Mouse (Mus musculus): Measurements from ENCODE around the gene Eya3. TPM values are rescaled to one million over a fixed set of nuclear protein-coding genes. Genes with fewer than 3 reads are reported as not detected.
A peak's percentile ranks its signal among the peaks of the same experiment; 100 is the strongest.

The Eya3 gene
- polyA plus RNA-seq, 1 experiment from 2014 or later: 33.4 TPM

DNA sequence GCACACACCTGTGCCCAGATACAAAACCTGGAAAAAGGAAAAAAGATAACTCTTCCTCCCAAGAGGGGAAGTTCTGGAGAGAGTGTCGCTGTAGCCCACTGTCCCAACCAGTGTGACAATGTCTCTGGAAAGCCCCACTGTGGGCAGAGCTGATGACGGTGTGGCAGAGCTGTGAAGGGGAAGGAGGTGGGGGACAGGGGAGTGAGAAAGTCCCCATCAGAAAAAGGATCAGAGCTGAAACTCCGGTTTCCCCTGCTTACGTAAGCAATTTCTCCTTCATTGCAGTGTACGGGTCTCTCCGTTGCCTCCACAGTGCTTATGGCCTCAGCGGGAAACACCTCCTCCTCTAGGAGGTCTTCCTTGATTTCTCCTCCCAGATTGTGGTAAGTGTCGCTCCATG is 27.5 kb upstream of the Eya3 start:
- ATAC-seq (replicated peaks; ENCODE audit: low FRiP score): no peak
- Histone ChIP-seq H3K9ac (no peak overlapping the region), H3K36me3 (no peaks in the 10 kb centered on the region), H3K4me3 (replicated peaks) (no peak overlapping the region), H3K4me2 (no peak overlapping the region), H3K9me3 (replicated peaks) (no peaks in the 10 kb centered on the region), H3K27ac (no peak overlapping the region), H3K27me3 (no peaks in the 10 kb centered on the region), H3K4me1 (no peaks in the 10 kb centered on the region)
- 84% methylated on average over 8 of the region's 8 CpGs for WGBS

DNA sequence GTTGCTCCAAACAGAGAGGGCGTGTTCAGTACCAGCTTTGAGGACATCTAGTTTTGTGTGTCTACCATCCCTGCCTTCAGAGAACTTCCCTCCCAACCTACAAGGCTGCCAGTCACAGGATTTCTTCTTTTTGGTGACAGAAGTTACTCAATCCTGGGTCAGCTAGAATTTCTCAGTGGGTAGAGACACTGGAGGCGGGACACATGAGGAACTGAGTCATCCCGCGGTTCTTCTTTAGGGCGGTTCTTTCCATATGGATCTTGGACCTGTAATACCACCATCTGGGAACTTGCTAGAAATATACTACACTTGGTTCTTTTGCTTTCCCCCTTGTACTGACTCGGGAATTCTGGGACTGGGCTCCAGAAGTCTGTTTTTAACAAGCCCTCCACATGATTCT is 20.9 kb upstream of the Eya3 start:
- H3K36me3 ChIP-seq: no peaks in the 10 kb centered on the region
- H3K4me3 ChIP-seq (replicated peaks): no peak overlapping the region
- H3K27me3 ChIP-seq: no peaks in the 10 kb centered on the region
- 90% methylated on average over 6 of the region's 6 CpGs for WGBS
- H3K9me3 ChIP-seq (replicated peaks): no peaks in the 10 kb centered on the region
- H3K27ac ChIP-seq: no peak overlapping the region
- ATAC-seq (replicated peaks; ENCODE audit: low FRiP score): no peak
- H3K9ac ChIP-seq: no peak overlapping the region
- no peaks in the 10 kb centered on the region for H3K4me1 ChIP-seq
- no peak overlapping the region for H3K4me2 ChIP-seq

DNA sequence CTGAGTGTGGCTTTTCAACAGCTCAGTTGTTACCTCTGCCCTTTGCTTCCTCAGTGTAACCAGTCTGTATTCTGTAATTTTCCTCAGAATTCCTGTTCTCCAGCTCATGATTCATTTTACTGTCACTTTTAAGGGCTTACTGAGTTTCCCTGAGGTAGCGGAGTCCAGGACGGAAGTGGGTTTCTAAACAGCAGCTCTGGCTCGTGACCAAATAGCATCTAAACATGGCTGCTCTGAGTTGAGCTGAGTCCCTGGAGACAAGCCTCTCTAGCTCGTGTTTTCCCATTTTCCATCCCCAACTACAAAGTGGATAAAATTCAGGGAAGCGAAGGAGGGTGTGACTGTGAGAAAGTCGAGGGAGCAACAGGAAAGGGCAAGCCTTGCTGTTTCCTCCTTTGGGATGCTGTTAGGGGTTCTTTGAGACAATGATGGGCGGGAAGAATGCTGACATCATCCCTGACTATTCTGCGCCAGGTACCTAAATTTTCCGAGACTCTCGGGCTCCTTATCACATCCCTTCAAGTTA is 19.9 kb upstream of the Eya3 start:
- H3K27ac ChIP-seq: no peak overlapping the region
- ATAC-seq (replicated peaks; ENCODE audit: low FRiP score): no peak
- H3K4me3 ChIP-seq (replicated peaks): no peak overlapping the region
- no peaks in the 10 kb centered on the region for H3K27me3 ChIP-seq
- no peaks in the 10 kb centered on the region for H3K9me3 ChIP-seq (replicated peaks)
- no peak overlapping the region for H3K9ac ChIP-seq
- H3K4me2 ChIP-seq: no peak overlapping the region
- no peaks in the 10 kb centered on the region for H3K36me3 ChIP-seq
- H3K4me1 ChIP-seq: no peaks in the 10 kb centered on the region
- 79% methylated on average over 10 of the region's 10 CpGs for WGBS

DNA sequence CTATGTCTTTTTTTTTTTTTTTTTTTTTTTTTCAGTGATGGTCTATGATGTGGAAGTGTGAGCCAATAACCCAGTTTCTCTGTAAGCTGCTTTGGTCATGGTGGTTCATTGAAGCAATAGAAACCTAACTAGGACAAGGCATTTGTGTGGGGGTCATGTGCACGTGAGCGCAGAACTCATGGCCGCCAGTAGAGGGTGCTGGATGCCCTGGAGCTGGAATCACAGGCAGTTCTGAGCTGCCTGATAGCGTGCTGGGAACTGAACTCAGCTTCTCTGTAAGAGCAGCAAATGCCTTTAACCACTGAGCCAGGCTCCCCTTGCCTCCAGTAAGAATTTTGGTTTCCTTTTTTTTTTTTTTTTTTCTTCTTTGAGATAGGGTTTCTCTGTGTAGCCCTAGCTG is 18.7 kb upstream of the Eya3 start:
- 91% methylated on average over 4 of the region's 4 CpGs for WGBS

DNA sequence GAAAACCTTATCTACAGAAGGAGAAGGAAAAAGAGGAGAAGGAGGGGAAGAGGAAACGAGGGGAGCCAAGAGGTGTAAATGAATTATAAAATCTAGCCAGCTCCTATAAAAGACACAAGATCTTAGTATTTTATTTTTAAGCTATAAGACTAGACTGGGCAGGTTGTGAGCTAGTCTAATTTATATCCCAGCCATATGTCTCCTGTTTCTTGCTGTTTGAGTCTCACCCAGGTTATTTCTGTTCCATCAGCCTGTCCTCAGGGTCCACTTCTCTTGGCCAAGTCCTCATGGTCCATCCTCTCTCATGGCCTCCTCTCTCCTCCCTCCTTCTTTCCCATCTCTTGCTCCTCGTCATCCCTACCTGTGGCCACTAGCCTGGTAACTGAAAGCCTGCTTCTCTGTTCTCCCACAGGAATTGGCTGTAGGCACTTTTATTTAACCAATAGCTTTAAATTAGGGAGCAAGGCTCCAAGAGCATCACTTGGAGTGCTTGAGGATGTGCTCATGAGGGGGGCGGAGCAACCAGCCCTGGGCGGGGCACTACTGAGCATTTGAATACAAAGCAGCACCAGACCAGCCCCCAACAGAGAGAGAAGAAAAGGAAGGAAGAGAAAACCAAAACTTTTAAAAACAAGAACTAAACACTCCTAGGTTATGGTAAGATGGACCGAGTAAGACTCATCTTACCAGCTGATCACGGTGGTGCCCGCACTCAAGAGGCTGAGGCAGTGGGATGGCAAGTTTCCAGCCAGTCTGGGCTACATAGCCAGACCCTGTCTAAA is 17.3 kb upstream of the Eya3 start:
- Histone ChIP-seq H3K27ac (no peak overlapping the region), H3K4me3 (replicated peaks) (no peak overlapping the region), H3K9ac (no peak overlapping the region), H3K9me3 (replicated peaks) (no peaks in the 10 kb centered on the region), H3K27me3 (no peaks in the 10 kb centered on the region), H3K36me3 (no peaks in the 10 kb centered on the region), H3K4me2 (no peak overlapping the region), H3K4me1 (no peaks in the 10 kb centered on the region)
- ATAC-seq (replicated peaks; ENCODE audit: low FRiP score): no peak
- WGBS: 73% methylated on average over 7 of the region's 7 CpGs

More for the DNA sequence above, 18.7 kb upstream of the Eya3 start:
- no peak for ATAC-seq (replicated peaks; ENCODE audit: low FRiP score)
- Histone ChIP-seq H3K27ac (no peak overlapping the region), H3K9ac (no peak overlapping the region), H3K4me1 (no peaks in the 10 kb centered on the region), H3K27me3 (no peaks in the 10 kb centered on the region), H3K9me3 (replicated peaks) (no peaks in the 10 kb centered on the region), H3K4me3 (replicated peaks) (no peak overlapping the region), H3K36me3 (no peaks in the 10 kb centered on the region), H3K4me2 (no peak overlapping the region)

DNA sequence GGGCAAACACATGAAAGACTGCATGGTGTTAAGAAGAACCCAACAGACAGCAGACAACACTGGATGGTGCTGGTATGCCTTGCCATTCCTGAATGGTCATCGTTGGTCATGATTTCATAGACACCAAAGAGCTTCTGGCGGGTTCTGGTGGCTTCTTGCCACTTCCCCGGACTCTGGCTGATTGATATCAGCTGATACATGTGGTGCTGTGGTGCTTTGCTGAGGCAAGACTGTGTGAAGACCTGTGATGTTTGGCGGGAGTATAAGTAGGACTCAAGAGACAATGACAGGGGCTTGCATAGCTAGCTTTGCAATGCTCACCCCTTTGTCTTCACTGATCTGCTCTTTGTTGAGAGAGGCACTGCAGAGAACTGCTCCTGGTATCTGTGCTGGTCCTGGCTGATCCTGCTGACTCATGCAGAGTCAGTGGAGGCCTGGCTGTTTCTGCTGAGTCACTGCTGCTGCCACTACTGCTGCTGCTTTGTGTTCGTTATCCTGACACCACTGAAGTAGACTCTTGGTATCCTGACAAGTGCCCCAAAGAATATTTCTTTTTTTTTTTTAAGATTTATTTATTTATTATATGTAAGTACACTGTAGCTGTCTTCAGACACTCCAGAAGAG is 14.6 kb upstream of the Eya3 start:
- whole genome bisulfite sequencing: 80% methylated on average over 5 of the region's 5 CpGs
- no peak overlapping the region for H3K4me2 ChIP-seq
- H3K9ac ChIP-seq: no peak overlapping the region
- H3K4me1 ChIP-seq: no peaks in the 10 kb centered on the region
- no peak for ATAC-seq (replicated peaks; ENCODE audit: low FRiP score)
- no peaks in the 10 kb centered on the region for H3K27me3 ChIP-seq
- H3K36me3 ChIP-seq: no peaks in the 10 kb centered on the region
- no peak overlapping the region for H3K27ac ChIP-seq
- no peak overlapping the region for H3K4me3 ChIP-seq (replicated peaks)
- no peaks in the 10 kb centered on the region for H3K9me3 ChIP-seq (replicated peaks)

DNA sequence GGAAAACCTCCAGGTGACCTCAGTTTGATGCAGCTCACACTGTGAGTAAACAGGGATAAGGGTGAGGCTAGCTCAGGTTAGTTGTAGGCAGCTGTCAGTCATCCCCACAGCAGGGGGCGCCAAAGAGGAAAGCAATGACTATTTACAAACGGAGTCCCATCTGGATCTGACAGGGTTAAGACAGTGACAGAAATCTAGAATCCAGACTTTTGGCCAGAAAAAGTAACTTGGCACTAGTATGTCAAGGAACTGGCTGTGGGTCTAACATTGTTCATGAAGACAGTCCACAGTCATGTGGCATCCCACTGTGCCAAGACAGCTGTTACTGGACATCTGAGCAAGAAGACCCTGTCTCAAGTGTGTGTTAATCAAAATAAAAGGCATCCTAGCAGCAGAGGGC is 10.0 kb upstream of the Eya3 start:
- no peak overlapping the region for H3K9ac ChIP-seq
- no peak overlapping the region for H3K4me2 ChIP-seq
- WGBS: 25% methylated on average over 2 of the region's 2 CpGs
- H3K9me3 ChIP-seq (replicated peaks): no peaks in the 10 kb centered on the region
- no peak for ATAC-seq (replicated peaks; ENCODE audit: low FRiP score)
- H3K27ac ChIP-seq: no peak overlapping the region
- no peak overlapping the region for H3K4me3 ChIP-seq (replicated peaks)
- H3K4me1 ChIP-seq: no peaks in the 10 kb centered on the region
- no peaks in the 10 kb centered on the region for H3K27me3 ChIP-seq
- no peaks in the 10 kb centered on the region for H3K36me3 ChIP-seq

DNA sequence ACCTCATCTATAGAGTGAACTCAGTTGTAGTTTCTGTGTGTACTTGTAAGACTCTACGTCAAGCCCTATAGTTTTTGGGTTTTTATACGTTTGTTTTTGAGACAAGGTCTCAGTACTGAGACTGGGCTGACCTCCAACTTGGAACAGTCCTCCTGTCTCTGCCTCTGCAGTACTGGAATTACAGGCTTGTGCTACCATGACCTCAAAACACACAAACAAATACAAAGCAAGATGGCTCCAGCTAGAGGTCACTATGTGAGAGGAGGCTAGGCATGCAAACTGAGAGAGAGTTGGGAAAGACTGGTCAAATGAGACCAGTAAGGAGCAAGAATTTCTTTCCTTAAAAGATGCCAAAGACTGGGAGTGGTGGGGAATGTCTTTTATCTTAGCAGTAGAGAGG is 2.8 kb upstream of the Eya3 start:
- H3K27me3 ChIP-seq: no peaks in the 10 kb centered on the region
- H3K4me3 ChIP-seq (replicated peaks): no peak overlapping the region
- H3K27ac ChIP-seq: no peak overlapping the region
- H3K36me3 ChIP-seq: no peaks in the 10 kb centered on the region
- no peaks in the 10 kb centered on the region for H3K9me3 ChIP-seq (replicated peaks)
- no peak for ATAC-seq (replicated peaks; ENCODE audit: low FRiP score)
- 96% methylated on average over 2 of the region's 2 CpGs for WGBS
- peaks cover 14% of the 10 kb centered on the region for H3K4me1 ChIP-seq
- no peak overlapping the region for H3K4me2 ChIP-seq
- H3K9ac ChIP-seq: no peak overlapping the region

DNA sequence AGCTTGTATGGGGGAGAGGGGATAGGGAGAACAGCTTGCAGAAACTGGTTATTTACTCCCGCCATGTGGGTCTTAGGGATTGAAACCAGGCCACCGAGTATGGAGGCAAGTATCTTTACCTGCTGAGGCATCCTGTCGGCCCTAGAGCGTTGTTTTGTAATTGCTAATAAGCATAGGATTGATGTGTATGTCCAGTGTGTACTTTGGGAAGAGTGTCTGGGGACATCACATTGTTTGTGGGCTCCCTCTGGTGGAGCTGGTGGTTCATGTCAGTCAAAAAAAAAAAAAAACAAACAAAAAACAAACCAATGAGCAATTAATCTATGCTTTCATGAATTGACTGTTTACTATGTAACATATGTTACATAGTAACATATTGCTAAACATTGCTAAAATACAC is 2.2 kb upstream of the Eya3 start:
- H3K27me3 ChIP-seq: no peaks in the 10 kb centered on the region
- H3K9me3 ChIP-seq (replicated peaks): no peaks in the 10 kb centered on the region
- H3K9ac ChIP-seq: no peak overlapping the region
- ATAC-seq (replicated peaks; ENCODE audit: low FRiP score): no peak
- H3K4me3 ChIP-seq (replicated peaks): no peak overlapping the region
- H3K27ac ChIP-seq: no peak overlapping the region
- no peak overlapping the region for H3K4me2 ChIP-seq
- H3K36me3 ChIP-seq: peaks cover 2% of the 10 kb centered on the region; the same call in 1 of the 2 replicates
- H3K4me1 ChIP-seq: peaks cover 14% of the 10 kb centered on the region
- 54% methylated on average over 4 of the region's 4 CpGs for WGBS

DNA sequence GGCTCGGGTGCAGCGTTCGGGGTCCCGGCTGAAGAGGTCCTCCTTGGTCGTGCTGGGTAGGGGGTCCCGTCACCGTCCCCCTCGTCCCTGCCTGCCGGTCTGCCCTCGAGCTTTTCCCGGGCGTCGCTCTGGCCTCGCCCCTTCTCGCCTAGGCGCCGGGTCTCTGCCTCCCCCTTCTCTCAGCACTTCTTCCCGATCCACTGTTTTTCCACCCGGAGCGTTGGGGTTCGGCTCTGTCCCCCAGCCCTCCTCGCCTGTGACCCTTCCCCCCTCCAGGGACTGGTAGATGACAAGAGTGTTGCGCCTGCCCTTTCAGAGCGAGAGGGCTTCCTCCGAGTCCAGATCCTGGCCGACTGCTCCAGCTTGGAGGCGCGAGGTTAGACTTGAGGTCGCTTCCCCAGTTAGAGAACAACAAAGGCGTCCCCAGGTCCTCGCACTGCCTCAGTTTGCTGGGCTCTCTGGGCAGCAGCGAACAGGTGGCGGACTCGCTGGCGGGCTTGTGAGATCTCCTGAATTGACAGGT is 465 bp downstream of the Eya3 start:
- H3K4me2 ChIP-seq: peak overlapping the region; percentile 78
- H3K27ac ChIP-seq: peak overlapping the region; percentile 89
- no peaks in the 10 kb centered on the region for H3K9me3 ChIP-seq (replicated peaks)
- WGBS: 0% methylated on average over 34 of the region's 35 CpGs
- peak overlapping the region; percentile 86 for H3K9ac ChIP-seq
- peaks cover 14% of the 10 kb centered on the region for H3K4me1 ChIP-seq
- H3K27me3 ChIP-seq: no peaks in the 10 kb centered on the region
- H3K36me3 ChIP-seq: peaks cover 15% of the 10 kb centered on the region
- peak overlapping the region; percentile 97 for H3K4me3 ChIP-seq (replicated peaks)
- ATAC-seq (replicated peaks; ENCODE audit: low FRiP score): peak; percentile 64; the same call in 1 of the 2 replicates

DNA sequence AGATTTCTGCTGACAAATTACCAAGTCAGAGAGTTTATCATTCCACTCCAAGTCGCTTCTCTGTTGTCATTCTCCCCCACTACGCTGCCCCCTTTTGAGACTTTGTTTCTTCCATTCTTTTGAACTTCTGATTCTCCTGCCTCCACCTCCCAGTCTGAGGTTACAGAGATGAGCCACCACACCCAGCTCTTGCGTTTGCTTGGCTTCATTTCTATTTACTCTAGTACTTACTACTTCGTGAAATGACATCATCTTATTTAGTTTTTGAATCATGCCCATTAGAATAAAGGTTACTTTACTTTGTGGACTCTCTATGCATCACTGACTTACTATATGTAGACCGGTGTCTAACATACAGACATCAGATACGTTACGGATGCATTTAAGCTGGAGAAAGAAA is 8.7 kb downstream of the Eya3 start:
- H3K9me3 ChIP-seq (replicated peaks): no peaks in the 10 kb centered on the region
- WGBS: 82% methylated on average over 7 of the region's 7 CpGs
- H3K4me2 ChIP-seq: no peak overlapping the region
- no peaks in the 10 kb centered on the region for H3K27me3 ChIP-seq
- no peak for ATAC-seq (replicated peaks; ENCODE audit: low FRiP score)
- no peaks in the 10 kb centered on the region for H3K4me1 ChIP-seq
- no peak overlapping the region for H3K9ac ChIP-seq
- H3K36me3 ChIP-seq: peaks cover 6% of the 10 kb centered on the region
- H3K27ac ChIP-seq: no peak overlapping the region
- H3K4me3 ChIP-seq (replicated peaks): no peak overlapping the region

DNA sequence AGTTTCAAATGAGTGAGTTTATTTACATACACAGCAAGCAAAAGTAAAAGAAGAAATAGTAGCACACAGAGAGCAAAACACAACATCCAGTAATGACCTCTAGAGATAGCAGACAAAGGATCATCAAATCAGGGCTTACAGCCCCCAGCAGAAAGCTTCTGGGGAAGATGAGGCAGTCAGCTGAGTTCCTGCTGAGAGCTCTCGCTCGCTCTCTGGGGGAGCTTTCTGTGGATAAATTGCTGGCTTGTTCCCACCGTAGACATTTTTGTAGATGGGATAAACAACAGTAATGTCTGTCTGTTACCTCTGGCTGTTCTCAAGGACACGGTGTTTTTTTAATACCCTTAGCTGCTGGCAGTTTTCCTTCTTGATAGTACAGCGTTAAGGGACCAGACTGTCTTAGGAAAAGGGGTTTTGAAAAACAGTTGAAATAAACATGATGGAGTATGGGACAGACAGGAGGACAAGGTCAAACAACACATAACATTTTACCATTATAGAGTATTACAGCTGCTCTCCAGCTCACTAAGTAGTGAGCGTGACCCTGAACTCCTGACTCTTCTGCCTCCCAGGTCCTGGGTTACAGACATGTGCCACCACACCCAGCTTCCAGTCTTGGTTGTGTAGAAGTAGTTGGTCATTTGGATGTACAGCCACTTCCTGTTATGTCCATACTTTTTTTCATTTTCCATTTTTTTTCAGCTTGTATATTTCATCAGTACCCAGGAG is 10.6 kb downstream of the Eya3 start:
- ATAC-seq (replicated peaks; ENCODE audit: low FRiP score): no peak
- Histone ChIP-seq H3K36me3 (peaks cover 3% of the 10 kb centered on the region; the same call in 1 of the 2 replicates), H3K4me3 (replicated peaks) (no peak overlapping the region), H3K9me3 (replicated peaks) (no peaks in the 10 kb centered on the region), H3K27ac (no peak overlapping the region), H3K9ac (no peak overlapping the region), H3K4me1 (peaks cover 3% of the 10 kb centered on the region; the same call in 1 of the 2 replicates), H3K27me3 (no peaks in the 10 kb centered on the region), H3K4me2 (no peak overlapping the region)
- 64% methylated on average over 6 of the region's 6 CpGs for WGBS
